Mouse (Mus musculus) embryonic fibroblast, embryonic 13.5 days (primary cell): ENCODE measurements around the gene E2f4.

Experiments used
- CTCF ChIP-seq: IDR thresholded peaks from 2 replicates; pipeline ENCODE4 v1.5.1; 2011; ENCODE audit warnings: mild to moderate bottlenecking, control low read depth, low read length, moderate library complexity, borderline replicate concordance; ENCODE audit not compliant: insufficient read depth
- POLR2A ChIP-seq: IDR thresholded peaks from 2 replicates; pipeline ENCODE4 v1.6.1; 2011; ENCODE audit warnings: low read depth, mild to moderate bottlenecking, control low read depth, low read length, moderate library complexity

DNA sequence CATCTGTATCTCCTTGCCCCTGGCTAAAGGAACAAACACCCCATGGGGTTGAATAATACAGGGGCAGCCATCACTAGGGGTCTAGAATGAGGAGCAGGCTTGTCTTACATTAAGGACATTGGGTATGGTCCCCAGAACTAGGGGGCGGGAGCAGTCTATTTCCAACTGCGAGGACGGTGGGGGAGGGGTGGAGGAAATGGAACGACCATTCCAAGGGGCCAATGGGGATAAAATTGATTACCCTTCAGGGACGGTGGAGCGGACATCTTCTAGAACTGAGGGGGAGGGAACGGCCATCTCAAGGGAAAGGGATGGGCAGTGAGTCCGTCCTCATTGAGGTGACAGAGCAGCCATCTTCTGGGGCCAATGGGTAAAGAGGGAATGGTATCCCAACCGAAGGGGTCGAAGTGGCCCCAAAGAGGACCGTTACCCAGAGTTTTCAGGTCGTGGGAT, 28.2 kb downstream of the E2f4 start:
- no peak for TF ChIP-seq POLR2A
- no peak for TF ChIP-seq CTCF
